Mouse (Mus musculus) neural tube, embryonic 11.5 days (tissue): ENCODE data around the gene Rpl36al. TPM values are rescaled to one million over a fixed set of nuclear protein-coding genes. Genes with fewer than 3 reads are reported as not detected.

Source experiments
- ATAC-seq: fragments of 200-750 bp; cut with Nextera tagmentation; 2 replicates; pipeline ENCODE4 v1.8.0; 2017; ENCODE audit warnings: moderate number of reproducible peaks, mild to moderate bottlenecking, moderate TSS enrichment, moderate library complexity; ENCODE audit not compliant: insufficient read depth, low FRiP score, low TSS enrichment
- DNase-seq: peaks from one replicate; pipeline ENCODE4 v3.0.0-alpha.2; 2015; ENCODE audit warnings: low spot score
- H3K27ac ChIP-seq: fragments of 300-500 bp; sonication (generic); 2 replicates; pipeline ENCODE4 v1.5.1; 2014; ENCODE audit warnings: low read depth, mild to moderate bottlenecking, low read length
- H3K27me3 ChIP-seq: fragments of 300-500 bp; sonication (generic); 2 replicates; pipeline ENCODE4 v1.6.1; 2014; ENCODE audit warnings: mild to moderate bottlenecking, low read length, mixed read lengths; ENCODE audit not compliant: control insufficient read depth, insufficient read depth
- H3K36me3 ChIP-seq: fragments of 300-500 bp; sonication (generic); 2 replicates; pipeline ENCODE4 v1.6.1; 2014; ENCODE audit warnings: mild to moderate bottlenecking, low read length, moderate library complexity, mixed read lengths; ENCODE audit not compliant: control insufficient read depth, insufficient read depth
- H3K4me1 ChIP-seq: fragments of 300-500 bp; sonication (generic); 2 replicates; pipeline ENCODE4 v1.6.1; 2014; ENCODE audit warnings: low read length, mixed read lengths; ENCODE audit not compliant: control insufficient read depth, insufficient read depth
- H3K4me2 ChIP-seq: fragments of 300-500 bp; sonication (generic); 2 replicates; pipeline ENCODE4 v1.6.1; 2014; ENCODE audit warnings: low read depth, mild to moderate bottlenecking, moderate library complexity
- H3K4me3 ChIP-seq: fragments of 300-500 bp; sonication (generic); 2 replicates; pipeline ENCODE4 v1.5.1; 2014; ENCODE audit warnings: low read depth, low read length
- H3K9ac ChIP-seq: fragments of 300-500 bp; sonication (generic); 2 replicates; pipeline ENCODE4 v1.6.1; 2014; ENCODE audit warnings: mild to moderate bottlenecking, low read length
- H3K9me3 ChIP-seq: fragments of 300-500 bp; sonication (generic); 2 replicates; pipeline ENCODE4 v1.6.1; 2016; ENCODE audit warnings: low read length; ENCODE audit not compliant: control insufficient read depth
- WGBS: fragments of 180-500 bp; shearing (Covaris S2); extraction: QIAGEN DNeasy Blood & Tissue Kit; methylation state at CpG from one replicate; pipeline ENCODE4 v1.1.7; 2014; 5-methylcytosine and 5-hydroxymethylcytosine counted together
- polyA plus RNA-seq: library from polyadenylated mRNA; unstranded; fragments of >200 nt; fragmentation: Nextera tagmentation; extraction: Ambion mirVana; gene quantifications from 2 replicates; pipeline ENCODE4 v1.2.1, GENCODE M21; 2014

Rpl36al gene
- polyA plus RNA-seq, 1 experiment from 2014 or later: 442 TPM

DNA sequence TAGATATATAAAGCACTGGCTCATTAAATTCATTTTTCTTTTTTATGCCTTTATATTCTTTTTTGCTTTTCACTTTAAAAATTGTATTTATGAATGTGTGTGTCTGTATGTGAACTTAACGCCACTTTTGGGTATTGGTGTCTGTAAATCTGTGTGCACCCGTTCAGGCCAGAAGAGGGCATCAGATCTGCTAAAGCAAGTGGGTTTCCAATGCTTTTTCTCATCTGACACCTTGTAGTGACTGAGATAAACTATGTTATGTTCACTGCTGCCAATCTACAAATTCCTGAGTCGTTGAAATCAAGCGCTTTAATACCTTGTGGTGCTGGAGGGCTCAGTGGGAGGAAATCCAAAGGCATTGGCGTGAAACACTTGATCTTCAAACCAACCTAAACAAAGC, 27.2 kb upstream of the Rpl36al start:
- WGBS: 92% methylated on average over 5 of the region's 5 CpGs
- ATAC-seq: no peak
- H3K4me3 ChIP-seq: no peak overlapping the region
- H3K4me1 ChIP-seq: no peaks in the 10 kb centered on the region
- H3K27ac ChIP-seq: no peak overlapping the region
- H3K4me2 ChIP-seq: no peak overlapping the region
- peaks cover 5% of the 10 kb centered on the region; the same call in 1 of the 2 replicates for H3K36me3 ChIP-seq
- H3K9me3 ChIP-seq: no peaks in the 10 kb centered on the region
- no peak for DNase-seq
- no peaks in the 10 kb centered on the region for H3K27me3 ChIP-seq
- H3K9ac ChIP-seq: no peak overlapping the region

DNA sequence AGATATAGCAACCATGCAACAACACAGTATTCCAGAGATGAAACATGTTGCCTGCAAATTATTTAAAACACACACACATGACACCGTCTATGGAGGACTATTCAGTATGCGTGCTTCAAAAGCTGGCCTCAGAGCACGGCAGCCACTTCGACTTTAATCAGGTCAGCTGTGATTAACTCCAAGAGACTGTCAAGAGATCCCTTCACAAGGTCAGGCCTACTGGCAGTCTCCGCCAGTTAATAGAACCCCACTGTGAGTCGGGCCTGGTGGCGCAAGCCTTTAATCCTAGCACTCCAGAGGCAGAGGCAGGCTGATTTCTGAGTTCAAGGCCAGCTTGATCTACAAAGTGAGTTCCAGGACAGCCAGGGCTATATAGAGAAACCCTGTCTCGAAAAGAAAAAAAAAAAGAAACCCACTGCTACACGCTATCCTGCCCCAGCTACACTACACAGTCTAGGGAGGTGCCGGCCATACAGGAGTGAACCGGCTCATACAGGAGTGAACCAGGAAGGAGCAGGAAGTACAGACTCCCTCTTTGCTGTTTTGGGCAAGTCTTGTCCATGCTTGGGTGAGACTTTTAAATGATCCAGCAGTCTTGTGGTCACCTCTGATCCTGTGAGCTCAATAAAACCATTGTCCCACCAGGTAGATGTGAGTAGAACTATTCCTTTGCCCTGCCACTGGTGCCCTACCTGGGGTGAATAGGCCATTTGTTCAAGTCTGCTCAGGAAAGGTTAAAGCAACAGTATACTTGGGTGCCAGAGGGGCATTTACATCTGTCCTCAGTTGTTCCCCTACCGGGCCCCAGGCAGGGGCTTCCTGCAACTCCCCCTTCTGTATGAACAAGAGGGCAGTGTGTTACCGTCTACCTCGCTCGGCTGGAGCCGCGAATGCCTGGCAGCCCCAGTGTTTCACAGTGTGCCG, 26.4 kb upstream of the Rpl36al start:
- H3K4me1 ChIP-seq: no peaks in the 10 kb centered on the region
- no peak overlapping the region for H3K4me2 ChIP-seq
- ATAC-seq (no peak), DNase-seq (no peak)
- no peaks in the 10 kb centered on the region for H3K27me3 ChIP-seq
- WGBS: 88% methylated on average over 18 of the region's 18 CpGs
- H3K36me3 ChIP-seq: peaks cover 5% of the 10 kb centered on the region; the same call in 1 of the 2 replicates
- H3K9ac ChIP-seq: no peak overlapping the region
- H3K9me3 ChIP-seq: no peaks in the 10 kb centered on the region
- H3K27ac ChIP-seq: no peak overlapping the region
- no peak overlapping the region for H3K4me3 ChIP-seq

DNA sequence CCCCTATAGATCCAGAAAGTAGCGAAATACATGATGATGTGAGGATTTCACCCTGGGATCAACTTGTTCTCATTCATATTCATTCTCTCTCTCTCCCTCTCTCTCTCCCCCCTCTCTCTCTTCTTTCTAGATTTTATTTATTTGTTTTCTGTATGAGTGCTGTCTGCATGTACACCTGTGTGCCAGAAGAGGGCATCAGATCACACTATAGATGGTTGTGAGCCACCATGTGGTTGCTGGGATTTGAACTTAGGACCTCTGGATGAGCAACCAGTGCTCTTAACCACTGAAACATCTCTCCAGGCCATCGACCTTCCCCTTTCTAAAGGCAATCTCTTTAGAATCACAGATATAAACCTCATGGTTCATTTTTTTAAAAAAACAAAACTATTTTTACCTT, 24.6 kb upstream of the Rpl36al start:
- no peaks in the 10 kb centered on the region for H3K4me1 ChIP-seq
- H3K9ac ChIP-seq: no peak overlapping the region
- no peak for DNase-seq
- no peak overlapping the region for H3K4me3 ChIP-seq
- H3K9me3 ChIP-seq: no peaks in the 10 kb centered on the region
- no peak overlapping the region for H3K4me2 ChIP-seq
- WGBS: 93% methylated on average over 2 of the region's 2 CpGs
- ATAC-seq: no peak
- no peaks in the 10 kb centered on the region for H3K27me3 ChIP-seq
- H3K27ac ChIP-seq: no peak overlapping the region
- H3K36me3 ChIP-seq: peaks cover 5% of the 10 kb centered on the region; the same call in 1 of the 2 replicates

DNA sequence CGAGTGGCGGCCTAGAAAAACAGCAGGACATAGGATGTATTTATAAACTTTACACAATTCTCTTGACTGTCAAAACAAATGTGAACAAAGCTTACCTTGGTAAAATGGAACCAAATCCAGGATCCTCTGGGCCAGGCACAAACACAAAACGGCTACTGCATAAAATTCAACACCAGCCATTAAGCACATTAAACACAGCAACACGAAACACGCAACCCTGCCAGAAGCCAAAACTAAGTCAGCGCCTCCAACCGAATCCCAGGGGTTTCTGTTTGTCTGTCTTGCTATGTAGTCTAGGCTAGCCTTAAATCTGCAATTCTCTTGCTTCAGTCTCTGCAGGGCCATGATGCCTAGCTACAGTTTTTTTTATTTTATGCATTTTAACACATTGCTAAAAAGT, 24.0 kb upstream of the Rpl36al start:
- H3K9me3 ChIP-seq: no peaks in the 10 kb centered on the region
- WGBS: 95% methylated on average over 7 of the region's 7 CpGs
- no peak overlapping the region for H3K27ac ChIP-seq
- H3K36me3 ChIP-seq: peaks cover 5% of the 10 kb centered on the region; the same call in 1 of the 2 replicates
- no peak for ATAC-seq
- H3K4me1 ChIP-seq: no peaks in the 10 kb centered on the region
- no peak for DNase-seq
- H3K4me3 ChIP-seq: no peak overlapping the region
- no peak overlapping the region for H3K9ac ChIP-seq
- H3K4me2 ChIP-seq: no peak overlapping the region
- H3K27me3 ChIP-seq: no peaks in the 10 kb centered on the region

DNA sequence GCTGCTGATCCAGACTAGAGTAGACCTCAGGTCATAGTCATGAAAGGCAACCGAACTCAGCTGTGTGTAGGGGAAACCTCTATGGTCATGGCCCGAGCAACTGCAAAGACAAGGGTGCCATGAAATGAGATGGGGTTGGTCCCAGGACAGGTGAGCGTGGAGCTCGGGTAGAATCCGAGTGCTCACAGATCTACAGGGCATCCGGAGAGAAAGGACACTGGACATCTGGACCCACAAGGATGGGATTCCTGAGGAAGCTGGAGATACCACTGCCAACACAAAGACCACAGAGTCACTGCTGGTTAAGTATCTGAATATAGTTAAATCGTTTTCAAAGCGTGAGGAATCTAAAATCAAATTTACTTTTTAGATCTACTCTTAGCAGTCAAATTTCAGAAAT, 23.5 kb upstream of the Rpl36al start:
- H3K36me3 ChIP-seq: peaks cover 4% of the 10 kb centered on the region
- no peak for DNase-seq

DNA sequence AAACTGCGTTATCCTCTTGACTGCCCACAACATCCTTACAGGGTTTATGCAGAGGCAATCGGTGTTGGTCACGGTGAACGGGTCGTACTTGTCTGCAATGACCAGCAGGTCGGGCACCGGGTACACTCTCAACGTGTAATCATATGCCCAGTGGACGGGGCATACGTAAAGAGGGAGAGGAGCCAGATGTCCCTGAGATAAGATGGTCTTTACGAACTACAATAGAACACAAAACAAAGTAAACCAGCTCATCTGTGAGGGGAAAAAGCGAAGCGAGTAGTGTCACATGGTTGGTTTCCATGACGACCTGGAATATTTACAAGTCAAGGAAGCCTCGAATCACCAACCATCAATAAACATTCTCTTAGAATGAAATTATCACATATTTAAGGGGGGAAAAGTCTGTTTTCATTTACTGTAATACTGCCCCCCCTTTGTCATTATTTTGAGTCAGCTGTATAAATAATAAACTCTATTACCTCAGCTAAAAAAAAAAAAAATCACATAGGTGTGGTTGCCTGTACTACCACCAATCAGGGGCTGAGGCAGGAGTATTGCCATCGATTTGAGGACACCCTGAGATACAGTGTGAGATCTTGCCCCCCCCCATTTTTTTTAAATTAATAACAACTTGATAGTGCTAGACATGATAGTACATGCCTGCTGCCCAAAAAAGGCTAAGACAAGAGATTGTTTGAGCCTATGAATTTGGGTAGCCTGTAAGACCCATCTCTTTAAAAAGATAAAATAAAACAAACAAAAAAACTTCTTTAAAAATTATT, 20.4 kb upstream of the Rpl36al start, which contains the start of gene Gm49384:
Gm49384 (minus strand) TSS at position 216 of the 782 bp plus-strand sequence.
- Histone ChIP-seq H3K36me3 (no peaks in the 10 kb centered on the region; the same call in 1 of the 2 replicates), H3K9ac (no peak within 1 kb of the TSS), H3K4me3 (no peak within 1 kb of the TSS), H3K27ac (no peak within 1 kb of the TSS), H3K27me3 (no peaks in the 10 kb centered on the region), H3K4me1 (no peaks in the 10 kb centered on the region; the same call in 1 of the 2 replicates), H3K4me2 (no peak within 1 kb of the TSS), H3K9me3 (no peaks in the 10 kb centered on the region)
- ATAC-seq (no peak), DNase-seq (no peak)
- WGBS: 75% methylated on average over 16 of the region's 16 CpGs

More for the DNA sequence above, 23.5 kb upstream of the Rpl36al start:
- no peaks in the 10 kb centered on the region for H3K9me3 ChIP-seq
- no peaks in the 10 kb centered on the region for H3K4me1 ChIP-seq
- H3K27ac ChIP-seq: no peak overlapping the region
- ATAC-seq: no peak
- H3K4me2 ChIP-seq: no peak overlapping the region
- H3K4me3 ChIP-seq: no peak overlapping the region
- H3K27me3 ChIP-seq: no peaks in the 10 kb centered on the region
- H3K9ac ChIP-seq: no peak overlapping the region
- 96% methylated on average over 8 of the region's 8 CpGs for WGBS

DNA sequence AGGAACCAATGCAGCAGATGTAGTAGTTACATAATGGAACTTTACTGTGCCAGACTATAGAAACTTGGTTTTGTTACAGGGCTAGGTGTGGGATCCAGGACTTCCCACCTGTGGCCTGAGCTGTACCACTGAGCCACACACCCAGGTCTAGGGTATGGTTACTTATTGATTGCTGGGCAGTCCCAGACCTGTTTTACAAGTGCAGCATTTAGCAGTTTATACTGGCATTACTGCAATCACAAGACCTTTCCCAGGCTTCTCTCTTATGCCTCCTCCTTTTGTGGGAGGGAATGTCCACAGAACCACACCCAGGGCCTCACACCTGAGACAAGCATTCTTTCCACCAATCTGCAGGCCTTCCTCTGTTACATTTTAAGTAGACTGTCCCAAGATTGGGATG, 15.1 kb upstream of the Rpl36al start:
- H3K4me2 ChIP-seq: 0 out of 2 replicates have a peak overlapping the region, but pooled peaks have one; percentile 12

DNA sequence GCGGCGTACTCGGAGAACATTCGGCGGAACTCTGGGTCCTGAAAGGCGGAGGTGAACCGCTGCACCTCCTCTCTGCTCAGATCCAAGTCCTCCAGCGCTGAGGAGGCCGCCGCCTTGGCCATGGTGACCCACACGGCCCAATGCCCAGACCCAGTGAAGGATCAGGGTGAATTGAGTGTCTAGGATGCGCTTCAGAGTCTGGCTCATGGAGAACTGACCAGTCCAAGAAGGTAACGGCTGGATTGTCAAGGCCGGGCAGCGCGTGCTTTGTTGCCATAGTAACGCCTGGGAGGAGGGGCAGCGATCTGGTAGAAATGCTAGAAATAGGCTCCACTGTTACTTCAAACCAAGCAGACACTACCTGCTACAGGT, 14.3 kb upstream of the Rpl36al start, which contains the start of gene Dnaaf2:
Dnaaf2 (minus strand) TSS at position 266 of the 372 bp plus-strand sequence.
- ATAC-seq (peak; percentile 56), DNase-seq (peak; percentile 78)
- no peaks in the 10 kb centered on the region for H3K27me3 ChIP-seq
- H3K27ac ChIP-seq: peak within 1 kb of the TSS; percentile 83
- H3K9me3 ChIP-seq: no peaks in the 10 kb centered on the region
- peak within 1 kb of the TSS; percentile 83 for H3K9ac ChIP-seq
- no peaks in the 10 kb centered on the region; the same call in 1 of the 2 replicates for H3K36me3 ChIP-seq
- H3K4me1 ChIP-seq: peaks cover 12% of the 10 kb centered on the region
- WGBS: 0% methylated on average over 18 of the region's 18 CpGs
- peak within 1 kb of the TSS; percentile 97 for H3K4me2 ChIP-seq
- peak within 1 kb of the TSS; percentile 94 for H3K4me3 ChIP-seq

More for the DNA sequence above, 15.1 kb upstream of the Rpl36al start:
- Histone ChIP-seq H3K36me3 (no peaks in the 10 kb centered on the region; the same call in 1 of the 2 replicates), H3K27me3 (no peaks in the 10 kb centered on the region), H3K9ac (no peak overlapping the region), H3K27ac (no peak overlapping the region), H3K4me3 (no peak overlapping the region), H3K4me1 (peaks cover 12% of the 10 kb centered on the region), H3K9me3 (no peaks in the 10 kb centered on the region)
- no peak for DNase-seq
- ATAC-seq: no peak
